Mouse (Mus musculus) kidney, postnatal 0 days (tissue): ENCODE data around the gene Nup93. TPM values are rescaled to one million over a fixed set of nuclear protein-coding genes. Genes with fewer than 3 reads are reported as not detected.

Source experiments
- ATAC-seq: fragments of 200-750 bp; cut with Nextera tagmentation; replicated peaks from 2 replicates; pipeline ENCODE4 v1.8.0; 2017; ENCODE audit warnings: low read depth, moderate number of reproducible peaks, moderate TSS enrichment, moderate library complexity; ENCODE audit not compliant: low FRiP score
- DNase-seq: peaks from one replicate; pipeline ENCODE4 v3.0.0-alpha.2; 2016; ENCODE audit warnings: low spot score
- H3K27ac ChIP-seq: fragments of 300-500 bp; sonication (generic); 2 replicates; pipeline ENCODE4 v1.5.1; 2014; ENCODE audit warnings: mild to moderate bottlenecking
- H3K27me3 ChIP-seq: fragments of 300-500 bp; sonication (generic); 2 replicates; pipeline ENCODE4 v1.6.1; 2014; ENCODE audit warnings: low read length, mixed read lengths; ENCODE audit not compliant: insufficient read depth
- H3K36me3 ChIP-seq: fragments of 300-500 bp; sonication (generic); 2 replicates; pipeline ENCODE4 v1.6.1; 2014; ENCODE audit warnings: low read length, mixed read lengths; ENCODE audit not compliant: insufficient read depth
- H3K4me1 ChIP-seq: fragments of 300-500 bp; sonication (generic); replicated peaks from 2 replicates; pipeline ENCODE4 v1.6.1; 2014; ENCODE audit warnings: antibody characterized with exemption, low read length, mixed read lengths; ENCODE audit not compliant: insufficient read depth
- H3K4me2 ChIP-seq: fragments of 300-500 bp; sonication (generic); 2 replicates; pipeline ENCODE4 v1.6.1; 2014; ENCODE audit warnings: mild to moderate bottlenecking, low read length, moderate library complexity, mixed read lengths
- H3K4me3 ChIP-seq: fragments of 300-500 bp; sonication (generic); replicated peaks from 2 replicates; pipeline ENCODE4 v1.5.1; 2014; ENCODE audit warnings: low read depth, low read length
- H3K9ac ChIP-seq: fragments of 300-500 bp; sonication (generic); 2 replicates; pipeline ENCODE4 v1.6.1; 2014; ENCODE audit warnings: low read depth, low read length
- H3K9me3 ChIP-seq: fragments of 300-500 bp; sonication (generic); replicated peaks from 2 replicates; pipeline ENCODE4 v1.6.1; 2016; ENCODE audit warnings: low read length, inconsistent platforms, mixed read lengths
- CTCF ChIP-seq: IDR thresholded peaks from 2 replicates; pipeline ENCODE4 v1.5.1; 2016; ENCODE audit warnings: antibody characterized with exemption, low read depth, mild to moderate bottlenecking, moderate library complexity
- WGBS: fragments of 180-500 bp; shearing (Covaris S2); extraction: QIAGEN DNeasy Blood & Tissue Kit; methylation state at CpG from one replicate; pipeline ENCODE4 v1.1.7; 2014; 5-methylcytosine and 5-hydroxymethylcytosine counted together
- polyA plus RNA-seq: library from polyadenylated mRNA; unstranded; fragments of >200 nt; fragmentation: Nextera tagmentation; extraction: Ambion mirVana; gene quantifications from 2 replicates; pipeline ENCODE4 v1.2.1, GENCODE M21; 2015

The Nup93 gene
- polyA plus RNA-seq, 1 experiment from 2014 or later: 45.0 TPM

DNA sequence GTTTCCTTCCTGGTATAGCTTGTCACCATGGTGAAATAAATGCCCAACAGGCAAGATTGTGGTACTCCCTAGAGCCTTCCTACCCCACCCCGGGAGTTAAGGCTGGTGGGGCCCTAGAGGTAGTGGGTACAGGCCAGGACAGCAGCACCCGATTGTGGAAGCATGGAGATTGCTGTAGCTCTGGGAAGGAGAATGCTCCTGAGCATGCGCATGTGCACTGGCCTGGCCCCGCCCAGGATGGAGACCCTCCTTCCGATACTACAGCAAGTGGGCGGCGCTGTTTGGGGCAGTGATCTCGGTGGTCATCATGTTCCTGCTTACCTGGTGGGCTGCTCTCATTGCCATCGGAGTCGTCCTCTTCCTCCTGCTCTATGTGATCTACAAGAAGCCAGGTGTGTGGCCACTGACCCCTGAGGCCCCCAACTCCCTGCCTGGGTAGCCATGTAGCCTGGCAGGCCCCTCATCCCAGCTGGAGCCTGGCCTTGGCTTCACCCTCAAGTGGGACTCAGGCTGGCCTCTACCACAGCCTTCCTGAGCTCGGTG lies 129.5 kb downstream of the Nup93 start:
- ATAC-seq (no peak), DNase-seq (no peak)
- H3K4me1 ChIP-seq: no peaks in the 10 kb centered on the region
- H3K9ac ChIP-seq: no peak overlapping the region
- no peaks in the 10 kb centered on the region for H3K9me3 ChIP-seq
- TF ChIP-seq CTCF: no peak
- no peaks in the 10 kb centered on the region for H3K27me3 ChIP-seq
- no peak overlapping the region for H3K4me2 ChIP-seq
- no peak overlapping the region for H3K4me3 ChIP-seq
- 81% methylated on average over 11 of the region's 11 CpGs for WGBS
- no peaks in the 10 kb centered on the region for H3K36me3 ChIP-seq
- H3K27ac ChIP-seq: no peak overlapping the region

DNA sequence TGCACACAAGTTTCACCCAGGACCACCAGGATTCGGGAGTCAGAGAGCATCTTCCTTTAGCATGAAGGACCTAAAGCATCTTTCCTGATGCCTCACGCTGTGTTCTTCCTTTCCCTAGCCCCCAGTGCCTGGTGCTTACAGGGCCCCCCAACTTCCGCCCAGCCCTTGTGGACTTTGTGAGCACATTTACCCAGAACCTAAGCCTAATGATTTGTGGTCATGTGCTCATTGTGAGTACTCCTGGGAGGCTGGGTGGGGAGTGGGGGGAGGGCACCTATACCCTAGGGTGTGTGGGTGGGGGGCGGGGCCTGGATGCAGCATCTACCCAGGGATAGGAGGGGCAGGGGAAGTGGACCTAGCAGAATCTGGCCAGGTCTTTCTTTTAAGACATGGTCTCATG lies 131.3 kb downstream of the Nup93 start:
- Histone ChIP-seq H3K4me3 (no peak overlapping the region), H3K27me3 (no peaks in the 10 kb centered on the region), H3K4me2 (no peak overlapping the region), H3K9me3 (no peaks in the 10 kb centered on the region), H3K36me3 (no peaks in the 10 kb centered on the region), H3K4me1 (no peaks in the 10 kb centered on the region), H3K9ac (no peak overlapping the region), H3K27ac (no peak overlapping the region)
- ATAC-seq (no peak), DNase-seq (no peak)
- WGBS: 78% methylated on average over 4 of the region's 4 CpGs
- no peak for TF ChIP-seq CTCF

DNA sequence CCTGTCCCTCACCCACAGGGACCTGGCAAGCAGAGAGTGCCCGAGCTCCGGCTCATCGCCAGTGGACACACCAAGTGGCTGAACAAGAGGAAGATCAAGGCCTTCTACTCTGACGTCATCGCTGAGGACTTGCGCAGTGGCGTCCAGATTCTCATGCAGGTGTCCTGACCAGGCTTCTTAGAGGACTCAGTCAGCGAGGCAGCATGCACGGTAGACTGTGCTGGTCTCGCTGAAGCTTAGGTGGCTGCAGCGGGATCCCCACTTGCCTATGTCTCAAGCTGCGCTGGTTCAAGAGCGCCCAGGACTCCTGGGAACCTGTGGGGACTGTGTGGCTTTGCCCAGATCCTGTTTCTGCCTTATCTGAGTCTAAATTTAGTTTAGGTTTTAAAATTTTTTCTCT lies 131.9 kb downstream of the Nup93 start:
- DNase-seq (no peak), ATAC-seq (no peak)
- no peak overlapping the region for H3K4me3 ChIP-seq
- no peaks in the 10 kb centered on the region for H3K9me3 ChIP-seq
- no peak for TF ChIP-seq CTCF
- H3K36me3 ChIP-seq: no peaks in the 10 kb centered on the region
- no peak overlapping the region for H3K27ac ChIP-seq
- no peak overlapping the region for H3K4me2 ChIP-seq
- no peaks in the 10 kb centered on the region for H3K4me1 ChIP-seq
- H3K9ac ChIP-seq: no peak overlapping the region
- no peaks in the 10 kb centered on the region for H3K27me3 ChIP-seq
- 94% methylated on average over 13 of the region's 13 CpGs for WGBS

DNA sequence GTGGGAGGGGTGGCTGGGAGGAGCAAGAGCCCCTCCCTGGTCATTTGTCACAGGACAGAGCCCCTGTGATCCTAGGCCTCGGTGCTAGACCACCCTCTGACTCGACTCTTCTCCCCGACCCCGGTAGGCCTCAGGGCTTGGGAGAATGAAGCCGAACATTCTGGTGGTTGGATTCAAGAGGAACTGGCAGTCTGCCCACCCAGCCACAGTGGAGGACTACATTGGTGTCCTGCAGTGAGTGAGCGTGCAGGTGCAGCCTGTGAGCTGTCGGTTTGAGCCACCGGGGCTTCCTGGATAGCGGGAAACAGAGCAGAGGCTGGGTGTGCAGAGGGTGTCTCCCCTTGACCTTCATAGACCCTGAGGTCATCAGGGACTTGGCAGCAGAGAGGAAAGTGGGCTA lies 134.1 kb downstream of the Nup93 start:
- ATAC-seq (no peak), DNase-seq (no peak)
- 55% methylated on average over 9 of the region's 9 CpGs for WGBS

DNA sequence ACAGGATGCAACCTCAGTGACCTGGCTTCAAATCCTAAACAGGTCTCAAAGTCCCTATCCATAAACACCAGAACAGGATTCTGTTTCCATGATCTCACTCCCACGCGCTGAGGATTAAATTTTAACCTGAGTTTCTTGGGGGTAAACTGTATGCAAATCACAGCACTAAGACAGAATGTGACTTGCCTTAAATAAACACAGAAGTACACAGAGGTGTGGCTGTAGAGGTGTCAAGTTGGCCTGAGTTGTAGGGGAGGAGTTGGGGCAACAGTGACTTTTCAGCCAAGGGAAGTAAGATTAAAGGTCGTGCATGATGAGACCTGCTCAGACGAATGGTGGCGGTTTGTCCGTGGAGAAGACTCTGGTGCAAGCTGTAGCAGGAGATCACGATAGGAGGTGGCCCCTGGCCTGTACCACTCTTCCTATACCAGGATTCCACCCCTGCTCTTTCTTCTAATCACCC lies 139.7 kb downstream of the Nup93 start:
- no peaks in the 10 kb centered on the region for H3K4me1 ChIP-seq
- TF ChIP-seq CTCF: no peak
- ATAC-seq (peak; percentile 82), DNase-seq (no peak)
- H3K4me2 ChIP-seq: no peak overlapping the region
- WGBS: 59% methylated on average over 7 of the region's 7 CpGs
- H3K4me3 ChIP-seq: no peak overlapping the region
- peak overlapping the region; percentile 86 for H3K27ac ChIP-seq
- no peak overlapping the region for H3K9ac ChIP-seq
- H3K9me3 ChIP-seq: no peaks in the 10 kb centered on the region
- H3K27me3 ChIP-seq: no peaks in the 10 kb centered on the region
- H3K36me3 ChIP-seq: no peaks in the 10 kb centered on the region

More for the DNA sequence above, 134.1 kb downstream of the Nup93 start:
- Histone ChIP-seq H3K9me3 (no peaks in the 10 kb centered on the region), H3K9ac (no peak overlapping the region), H3K4me3 (no peak overlapping the region), H3K4me2 (no peak overlapping the region), H3K27ac (no peak overlapping the region), H3K27me3 (no peaks in the 10 kb centered on the region), H3K36me3 (no peaks in the 10 kb centered on the region), H3K4me1 (no peaks in the 10 kb centered on the region)
- no peak for TF ChIP-seq CTCF

DNA sequence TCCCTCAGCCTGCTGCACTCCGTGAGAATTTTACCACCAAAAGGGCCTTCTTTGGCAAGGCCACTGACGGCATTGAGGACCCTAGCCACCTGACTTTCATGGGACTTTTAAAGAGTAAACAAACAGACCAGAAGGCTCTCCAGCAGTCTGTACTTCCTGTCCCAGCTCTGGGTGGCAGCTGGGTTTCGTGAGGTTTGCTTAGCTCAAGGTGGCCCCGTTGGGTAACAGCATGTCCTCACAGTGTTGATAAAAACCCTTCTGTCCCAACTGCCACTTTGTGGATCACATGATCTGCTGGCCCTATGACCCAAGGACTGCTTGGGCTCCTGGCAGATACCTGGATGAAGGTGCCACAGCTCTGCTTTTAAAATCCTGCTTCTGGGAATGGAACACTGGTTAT lies 140.2 kb downstream of the Nup93 start:
- Histone ChIP-seq H3K9me3 (no peaks in the 10 kb centered on the region), H3K9ac (no peak overlapping the region), H3K27me3 (no peaks in the 10 kb centered on the region), H3K36me3 (no peaks in the 10 kb centered on the region), H3K27ac (peak overlapping the region; percentile 86), H3K4me3 (no peak overlapping the region), H3K4me2 (no peak overlapping the region), H3K4me1 (no peaks in the 10 kb centered on the region)
- ATAC-seq: peak; percentile 26; the same call in 1 of the 2 replicates
- no peak for DNase-seq
- WGBS: 51% methylated on average over 4 of the region's 4 CpGs
- TF ChIP-seq CTCF: no peak

DNA sequence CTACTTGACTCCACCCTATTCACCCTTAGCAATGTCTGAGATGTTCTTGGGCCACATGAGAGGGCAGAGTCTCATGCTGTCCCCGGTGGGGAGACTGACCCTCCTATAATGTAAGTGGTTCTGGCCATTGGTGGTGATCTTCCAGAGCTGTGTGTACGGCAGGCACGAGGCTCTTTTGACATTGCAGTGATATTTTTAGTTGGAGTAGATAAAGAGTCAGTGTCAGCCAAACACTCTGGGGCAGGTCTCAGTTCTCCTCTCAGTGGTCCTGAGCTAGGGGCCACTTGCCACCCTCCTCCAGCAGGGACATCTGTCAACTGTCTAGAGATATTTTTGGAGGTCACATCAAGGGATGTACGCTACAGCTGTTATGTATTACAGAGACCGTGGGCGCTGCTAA lies 142.9 kb downstream of the Nup93 start:
- H3K4me3 ChIP-seq: no peak overlapping the region
- no peak overlapping the region for H3K4me2 ChIP-seq
- no peak for DNase-seq
- H3K4me1 ChIP-seq: no peaks in the 10 kb centered on the region
- H3K27me3 ChIP-seq: no peaks in the 10 kb centered on the region
- H3K9me3 ChIP-seq: no peaks in the 10 kb centered on the region
- H3K9ac ChIP-seq: no peak overlapping the region
- H3K36me3 ChIP-seq: no peaks in the 10 kb centered on the region
- 78% methylated on average over 6 of the region's 6 CpGs for WGBS
- ATAC-seq: no peak
- no peak for TF ChIP-seq CTCF
- no peak overlapping the region for H3K27ac ChIP-seq
